Mouse (Mus musculus) gastrocnemius, adult 2 months (tissue): ENCODE measurements around the gene Ddost. TPM values are rescaled to one million over a fixed set of nuclear protein-coding genes. Genes with fewer than 3 reads are reported as not detected.
A peak's percentile ranks its signal among the peaks of the same experiment; 100 is the strongest.

Experiments
- DNase-seq: peaks from one replicate; pipeline ENCODE4 v3.0.0; 2022
- H3K27ac ChIP-seq: fragments of 200-600 bp; 2 replicates; pipeline ENCODE4 v1.8.1; 2022; ENCODE audit warnings: mild to moderate bottlenecking
- H3K4me3 ChIP-seq: fragments of 200-600 bp; 2 replicates; pipeline ENCODE4 v1.8.1; 2022; ENCODE audit warnings: mild to moderate bottlenecking, moderate library complexity
- CTCF ChIP-seq: fragments of 200-600 bp; IDR thresholded peaks from 2 replicates; pipeline ENCODE4 v1.8.1; 2022; ENCODE audit warnings: antibody characterized with exemption, mild to moderate bottlenecking, moderate library complexity
- intact Hi-C: fragments of 180-260 bp; cut with DNase I; formaldehyde crosslinking; loops from one replicate; pipeline ENCODE4 v1.15.1; 2025
- long read RNA-seq, 2 experiments: library from polyadenylated mRNA; stranded (forward); transcript quantifications; one replicate each; pipeline ENCODE4 v2.0.0; 2021
- total RNA-seq, 2 experiments: library from RNA; stranded (reverse); gene quantifications; 2 replicates each; pipeline ENCODE4 v1.2.3; 2021

Ddost gene
- 10 to 100 TPM; 29.1 to 34.3 TPM for total RNA-seq
- long read RNA-seq, experiment 1, transcript Ddost-201 (11 exons, 2,120 nt): major isoform, 126 of 133 reads
- long read RNA-seq, experiment 1, partial matches to known transcripts: 6 of 133 reads
- long read RNA-seq, experiment 1, other reads (novel, unspliced or antisense): 1 of 133 reads
- long read RNA-seq, experiment 2, transcript Ddost-201 (11 exons, 2,120 nt): major isoform, 101 of 108 reads
- long read RNA-seq, experiment 2, partial matches to known transcripts: 5 of 108 reads
- long read RNA-seq, experiment 2, other reads (novel, unspliced or antisense): 2 of 108 reads

GRCm38 (mm10) chr4:138304340-138305104, at the start of gene Ddost:
Ddost (plus strand) TSS chr4:138304730.
- intact Hi-C loops: no loop called here
- peak within 1 kb of the TSS; percentile 90 for H3K27ac ChIP-seq
- H3K4me3 ChIP-seq: peak within 1 kb of the TSS; percentile 96
- peak; percentile 99 for DNase-seq
- no peak for TF ChIP-seq CTCF

- H3K4me3 ChIP-seq: no peak overlapping the region
- no peak overlapping the region for H3K27ac ChIP-seq
- intact Hi-C loops: no loop called here
- no peak for DNase-seq
- TF ChIP-seq CTCF: no peak
These were observed 47.3 kb upstream of the Ddost start for GRCm38 (mm10) chr4:138257116-138257687.

- no peak overlapping the region for H3K4me3 ChIP-seq
- TF ChIP-seq CTCF: no peak
- intact Hi-C loops: no loop called here
- DNase-seq: no peak
- no peak overlapping the region for H3K27ac ChIP-seq
These were observed 45.9 kb upstream of the Ddost start for GRCm38 (mm10) chr4:138258663-138259062.

GRCm38 (mm10) chr4:138259482-138259881, 45.0 kb upstream of the Ddost start:
- no peak overlapping the region for H3K4me3 ChIP-seq
- intact Hi-C loops: no loop called here
- no peak overlapping the region for H3K27ac ChIP-seq
- no peak for DNase-seq
- TF ChIP-seq CTCF: no peak

- peak; percentile 25; the same call in 1 of the 2 replicates for TF ChIP-seq CTCF
- peak overlapping the region; percentile 82 for H3K4me3 ChIP-seq
- peak overlapping the region; percentile 20; the same call in 1 of the 2 replicates for H3K27ac ChIP-seq
- intact Hi-C loops: no loop called here
- DNase-seq: peak; percentile 88
These were observed 42.5 kb upstream of the Ddost start for GRCm38 (mm10) chr4:138261843-138262681.

GRCm38 (mm10) chr4:138267869-138268268, 36.7 kb upstream of the Ddost start:
- no peak for TF ChIP-seq CTCF
- intact Hi-C loops: no loop called here

GRCm38 (mm10) chr4:138272011-138272997, 32.2 kb upstream of the Ddost start:
- TF ChIP-seq CTCF: no peak
- Histone ChIP-seq H3K4me3 (no peak overlapping the region), H3K27ac (no peak overlapping the region)
- DNase-seq: peak; percentile 46
- intact Hi-C loops: no loop called here

More at GRCm38 (mm10) chr4:138267869-138268268, 36.7 kb upstream of the Ddost start:
- no peak for DNase-seq
- Histone ChIP-seq H3K4me3 (no peak overlapping the region), H3K27ac (no peak overlapping the region)

GRCm38 (mm10) chr4:138278346-138278745, 26.2 kb upstream of the Ddost start:
- intact Hi-C loops: no loop called here
- TF ChIP-seq CTCF: no peak
- DNase-seq: no peak
- no peak overlapping the region for H3K4me3 ChIP-seq
- no peak overlapping the region for H3K27ac ChIP-seq

GRCm38 (mm10) chr4:138282834-138283233, 21.7 kb upstream of the Ddost start:
- intact Hi-C loops: no loop called here
- peak; percentile 93 for TF ChIP-seq CTCF
- no peak overlapping the region for H3K4me3 ChIP-seq
- peak; percentile 51 for DNase-seq
- no peak overlapping the region for H3K27ac ChIP-seq

GRCm38 (mm10) chr4:138286411-138286810, 18.1 kb upstream of the Ddost start:
- intact Hi-C loops: no loop called here
- TF ChIP-seq CTCF: no peak
- Histone ChIP-seq H3K4me3 (no peak overlapping the region), H3K27ac (no peak overlapping the region)
- no peak for DNase-seq

- Histone ChIP-seq H3K4me3 (no peak overlapping the region), H3K27ac (no peak overlapping the region)
- intact Hi-C loops: no loop called here
- no peak for TF ChIP-seq CTCF
- no peak for DNase-seq
These were observed 15.8 kb upstream of the Ddost start for GRCm38 (mm10) chr4:138288691-138289090.

- TF ChIP-seq CTCF: no peak
- no peak for DNase-seq
- Histone ChIP-seq H3K4me3 (no peak overlapping the region), H3K27ac (no peak overlapping the region)
- intact Hi-C loops: no loop called here
These were observed 12.5 kb upstream of the Ddost start for GRCm38 (mm10) chr4:138292028-138292427.
